Mouse (Mus musculus) monocyte, adult 5-6 weeks (primary cell): ENCODE measurements around the gene Sytl4. TPM values are rescaled to one million over a fixed set of nuclear protein-coding genes. Genes with fewer than 3 reads are reported as not detected.
A peak's percentile ranks its signal among the peaks of the same experiment; 100 is the strongest.

Experiments used
- ATAC-seq: fragments of 153-309, 156-312 bp; replicated peaks from 2 replicates; pipeline ENCODE4 v1.8.0; 2017; ENCODE audit warnings: mild to moderate bottlenecking; ENCODE audit not compliant: low TSS enrichment, insufficient number of reproducible peaks, severe bottlenecking, poor library complexity, low FRiP score
- total RNA-seq: library from RNA; stranded (forward); fragments of 200-1000, 200-491, 200-594 nt; gene quantifications from 3 replicates; pipeline ENCODE4 v1.2.3, GENCODE M21; 2017

The Sytl4 gene
- 1.1 to 9.1 TPM (median 3.6 TPM) in 3 replicates for total RNA-seq

- ATAC-seq, result no peak
These were observed at the start of gene Sytl4 for GRCm38 (mm10) chrX:133981231-133982002. Gene Sytl4 (minus strand): TSS chrX:133981812.

GRCm38 (mm10) chrX:134020664-134021063, 39.1 kb upstream of the Sytl4 start:
- ATAC-seq, result no peak

GRCm38 (mm10) chrX:134019005-134019404, 37.4 kb upstream of the Sytl4 start:
- ATAC-seq, result peak; percentile 71; the same call in 1 of the 2 replicates

DNA sequence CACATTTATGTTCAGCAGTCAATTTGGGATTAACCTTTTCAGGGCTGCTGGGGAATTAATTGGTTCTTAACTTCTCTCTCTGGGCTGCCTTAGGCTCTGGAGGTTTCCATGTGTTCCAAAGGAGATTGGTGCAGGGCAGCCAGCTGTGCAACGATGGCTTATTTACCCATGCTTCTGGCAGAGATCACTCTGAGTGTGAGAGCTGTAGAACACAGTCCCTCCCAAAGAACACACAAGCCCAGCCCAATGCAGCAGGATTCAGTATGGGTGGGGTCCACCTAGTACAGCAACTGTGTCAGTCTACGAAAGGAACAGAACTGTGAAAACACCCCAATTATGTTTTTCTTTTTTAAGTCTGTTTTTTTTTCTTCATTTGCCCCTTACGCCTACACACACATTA, 14.3 kb upstream of the Sytl4 start:
- no peak for ATAC-seq

DNA sequence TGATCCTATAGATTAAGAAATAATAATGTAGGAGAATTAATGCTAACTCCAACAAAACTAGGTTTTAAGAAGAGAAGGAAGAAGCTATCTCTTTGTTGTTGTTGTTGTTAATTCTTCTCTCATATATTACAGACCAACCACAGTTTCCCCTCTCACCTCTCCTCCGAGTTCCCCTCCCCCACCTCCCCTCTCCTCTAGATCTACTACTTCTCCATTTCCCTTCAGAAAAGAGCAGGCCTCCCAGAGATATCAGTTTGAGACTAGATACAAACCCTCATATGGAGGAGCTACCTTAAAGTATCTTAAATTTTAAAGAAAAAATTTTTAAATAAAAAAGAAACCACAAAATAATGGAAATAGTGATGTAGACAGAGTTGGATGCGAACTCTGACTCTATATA, 17.0 kb downstream of the Sytl4 start:
- no peak for ATAC-seq

- no peak for ATAC-seq
These were observed 21.0 kb downstream of the Sytl4 start for GRCm38 (mm10) chrX:133960617-133961016.

DNA sequence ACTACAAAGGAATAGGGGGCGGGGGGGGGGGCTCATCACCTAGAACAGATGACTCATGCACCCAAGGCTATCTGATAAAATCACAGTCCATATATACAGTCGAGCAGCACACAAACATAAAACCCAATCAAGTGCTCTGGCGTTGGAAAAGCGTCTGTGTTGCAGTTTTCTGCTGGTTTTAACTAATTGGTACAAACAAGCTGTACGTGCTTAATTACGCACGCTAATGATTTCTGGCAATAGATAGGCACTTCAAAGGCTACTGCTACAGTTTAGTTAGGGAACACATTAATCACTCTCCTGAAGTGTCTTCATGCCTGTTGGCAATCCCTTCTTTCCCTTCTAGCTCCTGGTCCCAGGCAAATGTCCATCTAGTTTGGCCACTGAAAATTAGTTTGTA, 27.0 kb downstream of the Sytl4 start:
- ATAC-seq, result no peak

DNA sequence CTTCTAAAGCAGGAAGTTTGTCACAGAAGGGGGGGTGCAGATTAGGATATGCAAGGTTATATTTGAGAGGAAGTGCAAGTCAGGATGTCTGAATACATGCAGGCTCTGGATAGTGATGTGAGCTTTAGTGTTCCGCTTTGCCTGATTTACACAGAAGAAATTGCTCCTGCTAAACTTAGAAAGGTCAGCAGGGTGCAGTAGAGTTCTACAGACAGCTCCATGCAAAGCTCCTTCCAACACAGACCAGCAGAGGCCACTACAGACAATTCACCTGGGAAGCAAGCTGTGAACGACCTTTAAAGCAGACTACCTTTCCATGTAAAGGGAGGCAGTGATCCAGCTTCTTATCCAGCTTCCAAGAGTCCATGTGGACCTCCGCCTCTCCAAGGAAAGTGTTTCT, 34.2 kb downstream of the Sytl4 start:
- ATAC-seq, result no peak

DNA sequence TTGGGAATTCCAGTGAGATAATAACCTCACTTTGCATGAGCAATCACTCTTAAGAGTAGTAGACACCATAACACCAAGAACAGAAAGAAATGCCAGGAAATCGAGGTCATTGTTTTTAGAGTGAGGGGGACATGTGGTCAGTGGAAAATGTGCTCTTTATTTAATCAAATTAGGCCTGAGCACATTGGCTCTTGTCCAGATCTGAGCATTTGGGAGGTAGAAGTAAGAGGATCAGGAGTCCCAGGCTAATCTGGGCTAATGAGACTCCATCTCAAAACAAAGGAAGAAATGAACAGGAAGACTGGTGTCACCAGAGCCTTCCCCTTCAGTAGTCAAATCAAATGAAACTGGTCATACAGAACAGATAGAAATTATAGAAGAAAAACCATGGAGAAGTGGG, 42.1 kb downstream of the Sytl4 start:
- ATAC-seq, result no peak

DNA sequence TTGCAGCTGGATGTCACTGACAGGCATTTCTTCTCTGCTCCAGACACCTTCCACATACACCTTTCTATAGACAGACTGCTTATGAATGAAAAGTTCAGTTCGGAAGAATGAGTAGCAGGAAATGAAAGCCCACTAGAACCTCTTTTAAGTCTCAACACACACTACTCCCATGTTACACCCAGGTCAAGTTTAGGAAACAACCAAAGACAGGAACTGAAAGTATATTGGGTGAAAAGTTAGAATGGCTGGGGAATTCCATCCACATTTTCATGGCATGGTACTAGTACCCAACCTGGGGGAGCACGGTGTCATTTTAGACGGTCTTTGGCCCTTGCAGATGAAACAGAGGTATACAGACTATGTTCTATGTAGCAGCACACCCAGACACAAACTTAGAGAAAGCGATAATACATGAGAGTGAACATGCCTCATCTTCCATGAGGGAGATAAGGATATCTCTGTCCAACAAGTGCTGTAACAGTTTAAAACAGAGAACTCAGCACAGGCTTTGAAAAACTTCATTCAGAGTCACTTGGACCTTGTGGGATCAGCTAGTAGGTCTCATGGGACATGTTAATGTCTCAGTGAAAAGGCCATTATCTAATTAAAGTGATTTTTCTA, 44.9 kb downstream of the Sytl4 start:
- no peak for ATAC-seq

DNA sequence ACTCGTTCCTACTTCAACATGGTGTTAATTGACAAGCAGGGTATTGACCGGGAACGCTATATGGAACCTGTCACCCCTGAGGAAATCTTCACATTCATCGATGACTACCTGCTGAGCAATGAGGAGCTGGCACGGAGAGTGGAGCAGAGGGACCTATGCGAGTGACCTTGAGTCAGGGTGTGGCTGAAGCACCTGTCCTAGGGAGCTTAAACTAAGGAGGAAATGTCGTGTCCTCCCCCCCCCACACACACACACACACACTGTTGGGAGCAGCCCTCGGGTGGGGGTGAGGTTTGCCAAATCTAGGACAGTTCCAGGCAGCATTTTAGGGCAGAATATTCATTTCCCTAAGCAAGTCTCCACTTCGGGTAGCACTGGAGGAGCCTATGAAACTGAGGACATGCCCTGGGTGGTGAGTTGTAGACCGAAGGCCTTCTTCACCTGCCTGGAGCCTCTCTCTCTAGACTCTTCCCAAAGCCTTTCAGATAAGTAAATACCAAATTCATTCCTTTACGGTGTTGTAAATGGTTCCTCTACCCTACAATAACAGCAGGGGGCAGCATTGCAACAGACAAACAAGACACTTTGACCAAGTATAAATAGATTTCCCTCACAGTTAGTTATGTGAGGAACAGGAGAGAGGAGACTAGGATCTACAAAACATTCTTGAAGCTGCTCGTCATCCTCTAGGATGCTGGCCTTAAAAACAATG, 50.2 kb downstream of the Sytl4 start:
- no peak for ATAC-seq

- no peak for ATAC-seq
These were observed 54.9 kb downstream of the Sytl4 start for GRCm38 (mm10) chrX:133926760-133927159.

DNA sequence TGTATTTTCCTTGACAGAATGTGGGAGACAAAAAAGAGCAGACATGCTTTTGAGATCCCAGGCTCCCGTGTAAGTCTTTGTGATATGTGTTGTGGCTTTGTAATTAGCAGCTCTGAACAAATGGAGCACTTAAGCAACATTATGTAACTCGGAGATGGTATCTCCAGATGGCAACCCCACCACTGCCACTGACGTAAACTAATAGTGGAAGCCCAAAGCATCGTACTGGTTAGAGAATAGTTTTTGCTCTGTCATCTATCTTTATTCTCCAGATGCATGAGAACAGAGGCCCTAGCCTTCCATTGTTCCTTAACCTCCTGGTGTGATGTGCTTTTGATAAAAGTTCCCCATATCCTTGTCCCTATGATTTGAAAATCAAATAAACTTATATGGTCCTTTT, 60.4 kb downstream of the Sytl4 start:
- no peak for ATAC-seq

- ATAC-seq, result no peak
These were observed 67.4 kb downstream of the Sytl4 start for GRCm38 (mm10) chrX:133914219-133914618.

DNA sequence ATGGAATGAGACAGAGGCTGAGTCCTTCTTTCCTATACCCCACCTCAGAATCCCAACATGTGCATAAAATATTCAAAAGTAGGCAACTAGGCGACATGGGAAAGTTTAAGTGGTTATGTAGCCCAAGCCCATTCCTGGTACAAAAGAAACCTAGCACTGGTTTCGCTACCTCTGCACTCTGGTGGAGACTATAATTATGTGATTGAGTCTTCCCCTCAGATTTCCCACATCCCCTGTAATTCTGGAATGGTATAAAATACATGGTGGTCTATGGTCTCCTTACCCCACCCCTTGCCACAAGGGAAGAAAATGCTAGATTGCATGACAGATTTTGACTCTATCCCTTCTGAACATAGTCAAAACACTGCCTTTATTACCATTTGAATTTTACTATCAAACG, 68.6 kb downstream of the Sytl4 start:
- ATAC-seq, result no peak

- no peak for ATAC-seq
These were observed 70.1 kb downstream of the Sytl4 start for GRCm38 (mm10) chrX:133911397-133912103.

DNA sequence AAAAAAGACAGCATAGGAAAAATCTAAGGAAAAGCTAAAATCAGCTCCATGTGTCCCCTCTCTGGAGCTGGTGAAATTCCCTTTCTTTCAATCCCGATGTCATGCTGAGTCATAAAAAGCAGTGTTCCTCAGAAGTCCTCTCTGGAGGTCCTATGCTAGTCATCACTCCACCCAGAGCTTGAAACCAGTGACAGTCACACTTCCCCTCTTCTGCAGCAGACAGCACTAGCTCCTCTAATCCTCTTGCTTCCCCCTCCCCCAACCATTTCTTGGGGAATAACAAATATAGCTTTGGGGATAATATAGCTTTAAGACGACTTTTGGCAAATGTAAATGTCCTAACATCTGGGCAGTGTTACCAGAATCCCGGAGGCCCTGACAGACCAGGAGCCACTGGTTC, 73.4 kb downstream of the Sytl4 start, which contains the start of gene Srpx2:
Srpx2 (plus strand) TSS at position 166 of the 400 bp plus-strand sequence.
- ATAC-seq, result no peak

- no peak for ATAC-seq
These were observed 83.5 kb downstream of the Sytl4 start, which contains the start of gene Tspan6 for GRCm38 (mm10) chrX:133898014-133898542. Gene Tspan6 (minus strand): TSS chrX:133898429.

GRCm38 (mm10) chrX:133888111-133888510, 93.5 kb downstream of the Sytl4 start:
- ATAC-seq, result no peak
